In the genomic region with DNA sequence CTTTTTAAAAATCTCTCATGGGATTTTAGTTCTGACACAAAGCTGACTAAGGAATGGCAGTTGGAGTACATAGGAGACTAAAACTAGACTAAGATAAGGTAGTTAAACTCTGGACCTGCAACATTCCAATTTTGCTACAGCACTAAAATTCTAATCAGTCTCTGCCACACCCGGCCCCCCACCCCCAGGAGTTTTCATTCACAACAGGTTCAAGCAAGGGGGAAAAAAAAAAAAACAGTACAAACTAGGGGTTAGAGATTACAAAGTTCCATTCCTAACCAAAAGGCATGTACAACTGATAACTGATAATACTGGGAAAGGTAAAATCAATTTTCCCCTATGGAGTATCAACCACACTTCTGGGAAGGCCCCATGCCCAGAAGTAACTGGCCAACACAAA, we compare ENCODE assay signal across 8 mouse cellular contexts.
DNase-seq lines count a peak whose midpoint lies in the region; ATAC-seq and TF ChIP-seq lines count a peak whose summit lies in the region.

No protein-coding gene starts in this region.

- no peaks in the 10 kb centered on the region for H3K36me3 ChIP-seq in embryonic facial prominence, embryonic 15.5 days
- H3K36me3 ChIP-seq in limb, embryonic 13.5 days, result no peaks in the 10 kb centered on the region

- 0 out of 2 replicates have a peak overlapping the region, but pooled peaks have one; percentile 57 for H3K9ac ChIP-seq in embryonic facial prominence, embryonic 15.5 days
- peak overlapping the region; percentile 79 for H3K9ac ChIP-seq in limb, embryonic 13.5 days

- H3K4me1 ChIP-seq in embryonic facial prominence, embryonic 15.5 days, result peaks cover 6% of the 10 kb centered on the region; the same call in 1 of the 2 replicates
- H3K4me1 ChIP-seq in limb, embryonic 13.5 days, result peaks cover 11% of the 10 kb centered on the region
- no peaks in the 10 kb centered on the region for H3K4me1 ChIP-seq in olfactory bulb, adult 2 months (ENCODE audit: control insufficient read depth, insufficient read depth, low read length)

- WGBS in embryonic facial prominence, embryonic 15.5 days, result 89% methylated on average over 1 of the region's 1 CpGs
- WGBS in limb, embryonic 13.5 days, result 77% methylated on average over 1 of the region's 1 CpGs
- whole genome bisulfite sequencing in olfactory bulb, adult 2 months, result 88% methylated on average over 1 of the region's 1 CpGs

- H3K4me2 ChIP-seq in embryonic facial prominence, embryonic 15.5 days (replicated peaks), result peak overlapping the region; percentile 59
- peak overlapping the region; percentile 68 for H3K4me2 ChIP-seq in limb, embryonic 13.5 days (replicated peaks)

- no peaks in the 10 kb centered on the region for H3K9me3 ChIP-seq in embryonic facial prominence, embryonic 15.5 days (replicated peaks)
- no peaks in the 10 kb centered on the region for H3K9me3 ChIP-seq in limb, embryonic 13.5 days

- no peak for ATAC-seq in embryonic facial prominence, embryonic 15.5 days (ENCODE audit: insufficient number of reproducible peaks, low FRiP score, low TSS enrichment, low read depth)
- ATAC-seq in limb, embryonic 13.5 days (ENCODE audit: low FRiP score, low read depth), result no peak

- H3K4me3 ChIP-seq in left cerebral cortex, adult 2 months, result peak overlapping the region; percentile 62
- H3K4me3 ChIP-seq in embryonic facial prominence, embryonic 15.5 days (replicated peaks), result peak overlapping the region; percentile 56
- peak overlapping the region; percentile 55 for H3K4me3 ChIP-seq in limb, embryonic 13.5 days
- no peak overlapping the region for H3K4me3 ChIP-seq in olfactory bulb, adult 2 months (ENCODE audit: insufficient read depth, low read depth, low read length)

- intact Hi-C loops in left cerebral cortex, adult 2 months (cut with DNase I), result loop anchor here (5.0 kb wide), 3 partner anchors 285 to 845 kb away; a partner anchor contains a TSS

- TF ChIP-seq POLR2A in olfactory bulb, adult 2 months (IDR thresholded peaks at IDR 0.05; ENCODE audit: insufficient read depth, low read depth, low read length), result no peak

- H3K27ac ChIP-seq in left cerebral cortex, adult 2 months, result no peak overlapping the region
- peak overlapping the region; percentile 99 for H3K27ac ChIP-seq in embryonic facial prominence, embryonic 15.5 days (replicated peaks)
- H3K27ac ChIP-seq in limb, embryonic 13.5 days, result peak overlapping the region; percentile 92
- H3K27ac ChIP-seq in olfactory bulb, adult 2 months (ENCODE audit: insufficient read depth, low read depth, low read length), result 0 out of 2 replicates have a peak overlapping the region, but pooled peaks have one; percentile 51

- H3K27me3 ChIP-seq in embryonic facial prominence, embryonic 15.5 days, result no peaks in the 10 kb centered on the region
- no peaks in the 10 kb centered on the region for H3K27me3 ChIP-seq in limb, embryonic 13.5 days

- TF ChIP-seq CTCF in left cerebral cortex, adult 2 months (IDR thresholded peaks at IDR 0.05), result no peak
- no peak for TF ChIP-seq CTCF in olfactory bulb, adult 2 months (IDR thresholded peaks at IDR 0.05; ENCODE audit: insufficient read depth, low read depth, low read length)

- DNase-seq in left cerebral cortex, adult 2 months (ENCODE audit: extremely low spot score in 1 of 2, low spot score in 2 of 2), result no peak
- no peak for DNase-seq in left cerebral cortex, adult 18-20 months (ENCODE audit: low spot score in 2 of 2)
- no peak for DNase-seq in cerebellum, postnatal 25 days
- DNase-seq in T-cell, adult 2 months (ENCODE audit: low spot score), result no peak
- DNase-seq in adrenal gland, postnatal 25 days, result no peak
